Mouse (Mus musculus): Measurements from ENCODE around the gene Snap47.

The Snap47 gene

DNA sequence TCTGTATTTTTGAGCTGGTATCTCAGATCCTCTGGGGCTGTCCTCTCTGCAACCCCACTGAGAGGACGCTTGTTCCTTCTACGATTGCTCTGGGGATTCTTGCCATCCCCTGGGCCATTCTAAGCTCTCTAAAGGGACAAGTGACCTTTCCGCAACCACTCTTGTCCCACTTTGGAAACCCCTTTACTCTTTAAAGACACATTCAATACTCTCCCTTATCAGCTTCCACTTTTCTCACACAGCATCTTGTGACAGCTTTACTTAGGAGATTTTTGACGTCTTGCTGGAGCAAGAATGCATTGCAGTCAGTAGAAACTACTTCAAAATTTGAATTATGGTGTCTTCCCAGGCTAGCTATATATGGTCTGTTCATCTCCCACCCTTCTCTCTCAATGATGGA lies at the start of gene Snap47:
Snap47 (minus strand) TSS at position 101 of the 400 bp plus-strand sequence.
- DNase-seq (ENCODE audit: low read depth): no peak

DNA sequence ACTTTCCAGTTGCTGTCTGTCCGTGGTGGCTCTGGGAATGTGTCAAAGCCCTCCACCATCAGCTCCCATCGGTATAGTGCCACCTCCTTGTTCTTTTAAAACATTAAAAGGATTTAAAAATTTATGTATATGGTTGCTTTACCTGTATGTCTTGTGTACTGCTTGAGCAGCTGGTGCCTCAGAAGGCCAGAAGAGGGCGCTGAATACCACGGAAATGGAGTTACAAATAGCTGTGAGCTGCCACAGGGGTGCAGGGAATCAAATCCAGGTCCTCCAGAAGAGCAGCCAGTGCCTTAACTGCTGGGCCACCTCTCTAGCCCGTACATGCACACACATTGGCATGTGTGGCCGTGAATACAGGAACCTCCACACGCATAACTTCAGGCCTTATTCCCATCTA lies 46.8 kb upstream of the Snap47 start:
- DNase-seq (ENCODE audit: low read depth): no peak

DNA sequence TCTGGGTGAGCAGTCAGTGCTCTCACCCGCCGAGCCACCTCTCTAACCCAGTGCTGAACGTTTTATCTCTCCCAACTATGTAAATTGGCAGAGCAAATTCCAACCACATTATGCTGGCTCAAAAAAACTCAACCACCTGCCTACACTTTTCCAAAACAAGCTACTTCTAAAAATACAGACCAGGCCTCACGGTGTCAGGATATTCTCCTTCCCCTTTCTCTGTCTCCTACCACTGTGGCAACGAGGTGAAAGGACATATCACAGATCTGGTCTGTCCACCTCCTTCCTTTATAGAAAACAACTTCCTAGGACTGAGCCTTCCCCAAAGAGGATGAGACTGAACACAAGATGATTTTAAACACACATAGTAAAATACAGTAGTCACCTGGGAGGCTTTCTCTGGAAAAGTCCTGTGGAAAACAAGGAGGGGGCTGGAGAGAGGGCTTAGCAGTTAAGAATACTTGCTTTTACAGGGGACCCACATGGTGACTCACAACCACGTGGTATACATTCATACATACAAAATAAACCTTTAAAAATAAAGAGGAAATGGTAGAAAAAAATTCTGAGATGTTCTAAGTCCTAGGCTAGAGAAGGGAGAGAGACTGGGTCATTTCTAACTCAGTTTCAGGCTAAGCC lies 45.8 kb upstream of the Snap47 start:
- DNase-seq (ENCODE audit: low read depth): no peak

DNA sequence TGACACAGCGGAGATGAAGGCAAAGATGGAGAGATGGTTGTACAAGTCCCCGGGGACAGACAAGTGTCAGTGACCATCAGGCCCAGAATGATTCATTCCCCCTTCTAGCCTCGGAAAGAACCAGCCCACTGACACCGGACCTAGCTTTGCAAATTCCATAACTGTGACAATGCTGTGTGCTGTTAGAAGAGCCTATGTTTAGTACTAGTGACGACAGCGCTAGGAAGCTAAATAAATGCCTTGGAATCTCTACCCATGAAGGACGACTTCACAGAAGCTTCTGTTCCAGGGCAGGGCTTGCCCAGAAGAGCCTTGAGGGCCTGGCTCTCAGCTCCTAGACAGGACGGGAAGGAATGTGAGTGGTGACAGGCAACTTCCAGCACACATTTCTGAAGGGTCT lies 35.2 kb upstream of the Snap47 start:
- no peak for DNase-seq (ENCODE audit: low read depth)

DNA sequence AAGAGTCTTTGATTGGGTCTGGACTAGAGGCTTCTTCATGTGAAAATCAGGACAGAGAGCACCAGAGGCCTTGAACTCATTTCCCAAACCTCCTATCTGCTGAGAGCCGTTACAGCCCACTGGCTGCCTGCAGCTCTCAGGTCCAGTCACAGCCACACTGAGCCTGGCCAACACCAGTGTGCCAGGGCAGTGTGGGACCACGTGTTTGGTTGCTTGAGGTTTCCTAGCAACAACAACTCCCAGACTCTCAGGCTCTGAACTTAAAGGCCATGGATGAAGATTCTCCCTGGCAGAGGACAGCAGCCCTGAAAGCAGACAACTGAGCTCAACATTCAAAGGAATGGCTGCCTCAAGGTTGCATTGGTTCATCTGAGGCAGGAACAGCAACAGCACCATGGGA lies 34.7 kb upstream of the Snap47 start:
- no peak for DNase-seq (ENCODE audit: low read depth)

DNA sequence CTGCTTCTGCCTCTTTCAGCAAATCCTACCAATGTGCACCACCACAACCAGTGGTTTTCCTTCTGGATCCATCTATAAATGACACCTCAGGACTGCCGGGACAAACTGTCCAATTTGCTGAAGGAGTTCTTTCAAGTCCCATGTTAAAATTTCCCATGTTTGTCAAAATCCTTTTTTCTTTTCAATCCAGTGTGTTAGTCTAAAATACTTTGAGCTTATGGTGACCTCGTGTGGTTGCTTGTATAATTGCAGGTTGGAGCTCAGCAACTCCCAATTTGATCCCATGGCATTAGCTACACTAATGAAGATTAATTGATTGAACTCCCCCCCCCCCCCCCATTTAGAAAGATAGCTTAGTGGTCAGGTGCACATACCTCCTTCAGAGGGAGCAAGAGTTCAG lies 32.2 kb upstream of the Snap47 start:
- peak; percentile 57 for DNase-seq (ENCODE audit: low read depth)

DNA sequence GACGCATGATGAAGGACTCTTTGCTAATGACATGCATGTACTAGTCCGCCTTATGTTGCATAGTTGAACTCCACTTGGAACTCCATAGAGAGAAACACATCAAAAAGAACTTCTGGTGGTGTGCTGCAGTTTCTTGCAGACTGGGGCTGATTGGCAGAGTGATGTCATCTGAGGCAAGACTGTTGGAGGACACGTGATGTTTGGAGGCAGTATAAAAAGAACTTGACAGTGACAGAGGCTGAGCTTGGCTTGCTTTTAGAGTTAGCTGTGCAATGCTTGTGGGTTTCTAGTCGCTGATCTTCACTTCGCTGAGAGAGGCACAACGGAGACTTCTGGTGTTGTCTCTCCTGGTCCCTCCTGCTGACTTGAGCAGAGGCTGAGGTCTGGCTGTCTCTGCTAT lies 26.3 kb upstream of the Snap47 start:
- no peak for DNase-seq (ENCODE audit: low read depth)

DNA sequence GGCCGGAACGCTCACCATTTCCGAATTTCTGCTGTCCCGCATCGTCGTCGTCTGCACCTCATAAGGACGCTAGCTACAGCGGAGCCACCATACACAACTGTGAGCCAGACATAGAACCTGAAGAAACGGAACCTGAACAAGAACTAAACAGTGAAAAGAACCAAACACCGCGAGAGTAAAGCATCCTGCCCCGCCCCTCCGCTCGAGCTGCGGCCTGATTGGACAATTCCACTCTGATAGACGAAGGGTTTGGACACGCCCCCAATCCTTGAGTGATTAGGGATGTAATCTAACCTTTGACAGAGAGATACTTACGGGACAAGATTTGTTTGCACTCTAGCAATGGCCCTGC lies 21.3 kb upstream of the Snap47 start, which contains the start of gene Zfp867:
Zfp867 (minus strand) TSS at position 149 of the 352 bp plus-strand sequence.
- peak; percentile 84 for DNase-seq (ENCODE audit: low read depth)

DNA sequence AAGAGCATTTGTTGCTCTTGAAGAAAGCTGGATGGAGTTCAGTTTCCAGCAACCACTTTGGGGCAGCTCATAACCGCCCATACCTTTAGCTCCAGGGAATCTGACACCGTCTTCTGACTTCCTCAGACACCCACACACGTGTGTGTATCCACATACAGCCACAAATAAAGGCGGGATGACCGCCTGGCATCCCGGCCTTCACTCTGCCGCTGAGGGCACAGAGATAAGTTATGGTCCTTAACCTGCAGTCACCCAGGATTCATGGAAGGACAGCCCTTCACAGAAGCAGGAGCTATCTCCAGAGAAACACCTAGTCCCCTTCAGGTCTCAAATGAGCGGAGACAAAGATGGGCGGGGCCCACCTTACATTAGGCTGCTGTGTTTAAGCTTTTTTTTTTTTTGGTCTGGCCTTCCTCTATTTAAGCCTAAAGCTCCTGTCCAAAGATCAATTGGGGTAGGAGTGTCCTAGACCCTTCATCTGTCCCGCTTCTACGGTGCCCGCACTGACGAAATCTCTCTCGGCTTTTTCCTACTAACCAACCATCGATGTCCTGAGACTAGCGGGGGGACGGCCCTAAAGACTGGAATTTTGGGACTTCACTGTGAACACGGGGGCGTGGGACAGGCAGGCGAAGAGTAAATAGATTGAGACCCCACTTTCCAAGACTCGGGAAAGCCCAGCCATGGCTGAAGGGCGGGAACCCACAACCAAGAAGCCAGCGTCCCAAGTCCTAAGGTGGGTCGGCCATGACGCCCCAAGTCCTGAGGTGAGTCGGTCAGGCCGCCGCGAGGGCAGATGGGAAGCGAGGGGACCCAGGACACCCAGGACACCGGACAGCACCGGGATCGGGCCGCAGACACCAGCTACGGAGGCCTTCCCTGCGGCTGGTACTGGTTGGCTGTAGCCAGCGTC lies 20.7 kb upstream of the Snap47 start:
- DNase-seq (ENCODE audit: low read depth): no peak

DNA sequence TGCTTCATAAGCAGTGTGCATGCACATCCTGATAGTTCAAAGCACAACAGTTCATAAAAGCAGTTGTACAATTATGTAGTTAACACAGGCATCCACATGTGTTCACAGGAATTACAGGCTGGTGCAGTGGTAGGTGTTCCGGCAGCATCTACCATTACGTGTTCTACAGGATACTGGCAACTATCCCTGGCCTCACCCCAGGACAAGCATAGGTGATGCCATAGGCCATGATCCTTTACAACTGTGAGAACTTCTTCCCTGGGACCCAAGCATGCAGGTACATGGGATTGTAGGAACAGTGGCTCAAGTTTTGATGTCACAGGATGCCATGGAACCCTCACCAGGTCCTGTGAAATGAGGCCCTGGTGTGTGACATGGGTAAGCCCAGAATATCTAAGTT lies 9.5 kb upstream of the Snap47 start:
- no peak for DNase-seq (ENCODE audit: low read depth)

DNA sequence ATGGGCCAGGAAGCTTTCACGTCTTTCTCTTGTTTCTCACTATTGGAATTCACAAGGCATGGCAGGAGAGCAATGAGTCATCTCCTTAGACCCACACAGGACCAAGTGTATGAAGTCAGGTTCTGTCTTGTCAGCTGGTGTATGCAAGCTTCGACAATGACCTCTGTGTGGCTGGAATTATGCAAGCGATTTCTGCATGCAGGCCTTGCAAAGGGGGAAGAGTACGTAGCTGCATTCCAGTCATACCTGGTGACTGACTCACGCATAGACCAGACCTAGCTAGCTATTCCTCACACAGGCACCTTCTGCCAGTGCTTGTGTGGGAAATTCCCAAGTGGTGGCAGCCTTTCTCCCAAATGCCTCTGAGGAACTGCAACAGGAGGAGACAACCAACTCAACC lies 8.0 kb upstream of the Snap47 start:
- no peak for DNase-seq (ENCODE audit: low read depth)

DNA sequence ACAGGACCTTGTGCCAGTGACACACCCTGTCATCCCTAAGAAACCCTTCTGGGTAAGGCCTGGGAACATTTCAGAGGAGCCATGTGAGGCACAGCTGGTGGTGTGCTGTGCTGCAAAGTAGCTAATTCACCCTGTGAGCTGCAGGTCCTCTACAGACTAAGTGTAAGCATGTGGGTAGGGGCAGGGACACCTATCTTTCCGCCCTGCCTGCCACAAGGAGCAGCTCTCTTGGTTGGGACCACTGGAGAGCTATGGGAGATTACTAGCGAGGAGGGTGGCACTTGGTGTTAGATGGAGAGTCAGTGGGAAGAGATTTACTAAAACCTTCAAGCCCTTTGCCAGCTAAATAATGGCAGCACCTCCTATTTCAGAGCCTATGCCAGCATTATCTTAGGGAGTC lies 5.9 kb upstream of the Snap47 start:
- no peak for DNase-seq (ENCODE audit: low read depth)

DNA sequence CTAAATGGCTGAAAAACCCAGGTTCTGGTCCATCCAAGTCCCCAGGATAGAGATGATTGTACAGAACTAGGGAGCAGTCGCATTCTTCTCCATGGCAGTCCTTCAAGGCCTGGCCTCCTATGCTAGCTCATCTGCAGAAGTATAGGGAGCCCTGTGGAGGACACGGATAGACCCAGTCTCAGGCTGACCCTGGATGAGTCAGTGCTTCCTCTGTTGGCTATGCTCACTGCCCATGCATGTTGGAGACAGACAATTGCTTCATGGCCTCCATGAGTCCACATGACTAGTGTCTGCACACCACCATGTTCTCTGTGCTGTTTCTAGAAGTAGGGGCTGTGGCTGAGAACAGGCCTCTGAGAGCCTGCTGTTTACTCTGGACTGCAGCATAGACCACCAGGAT lies 5.4 kb upstream of the Snap47 start:
- DNase-seq (ENCODE audit: low read depth): no peak

DNA sequence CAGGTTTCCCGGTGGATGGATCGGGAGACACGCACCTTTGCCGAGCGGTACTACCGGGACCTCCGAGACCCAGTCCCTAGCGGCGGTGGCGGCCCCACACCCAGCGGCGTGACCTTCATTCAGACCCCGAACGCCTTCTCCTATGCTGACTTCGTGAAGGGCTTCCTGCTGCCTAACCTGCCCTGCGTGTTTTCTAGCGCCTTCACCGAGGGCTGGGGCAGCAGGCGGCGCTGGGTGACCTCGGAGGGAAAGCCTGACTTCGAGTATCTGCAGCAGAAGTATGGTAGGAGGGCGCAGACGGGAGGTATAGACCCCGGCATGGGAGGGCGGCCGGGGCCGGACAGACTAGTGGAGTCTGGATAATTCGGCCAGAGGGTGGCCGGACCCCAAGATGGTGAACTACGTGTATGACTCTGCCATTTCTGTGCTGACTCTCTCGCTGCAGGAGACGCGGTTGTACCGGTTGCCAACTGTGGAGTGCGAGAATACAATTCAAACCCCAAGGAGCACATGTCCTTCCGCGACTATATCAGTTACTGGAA lies 685 bp downstream of the Snap47 start:
- no peak for DNase-seq (ENCODE audit: low read depth)

DNA sequence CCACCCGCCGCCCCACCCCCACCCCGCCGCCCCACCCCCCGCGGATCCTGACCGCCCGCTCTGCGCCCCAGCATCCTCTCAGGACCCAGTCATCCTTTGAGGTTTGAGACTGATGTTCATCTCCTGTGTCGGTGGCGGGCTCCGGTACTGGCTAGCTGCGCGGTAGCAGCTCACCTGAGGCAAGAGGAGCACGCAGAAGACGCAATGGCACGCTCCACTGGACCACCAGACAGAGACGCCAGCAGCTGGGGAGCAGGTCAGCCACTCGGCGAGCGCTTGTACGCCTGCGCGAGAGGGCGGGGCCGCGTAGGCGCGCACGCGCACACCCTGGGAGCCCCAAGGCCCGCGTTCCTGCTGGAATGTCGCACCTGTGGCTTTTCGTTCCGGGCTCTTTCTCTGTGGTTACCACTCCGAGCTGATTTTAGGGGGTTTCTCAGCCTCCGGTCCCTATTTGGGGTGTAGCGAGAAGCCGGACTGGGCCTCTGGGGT lies 1.2 kb downstream of the Snap47 start, which contains the start of gene Jmjd4:
Jmjd4 (plus strand) TSS at position 305 of the 489 bp plus-strand sequence.
- peak; percentile 68 for DNase-seq (ENCODE audit: low read depth)

DNA sequence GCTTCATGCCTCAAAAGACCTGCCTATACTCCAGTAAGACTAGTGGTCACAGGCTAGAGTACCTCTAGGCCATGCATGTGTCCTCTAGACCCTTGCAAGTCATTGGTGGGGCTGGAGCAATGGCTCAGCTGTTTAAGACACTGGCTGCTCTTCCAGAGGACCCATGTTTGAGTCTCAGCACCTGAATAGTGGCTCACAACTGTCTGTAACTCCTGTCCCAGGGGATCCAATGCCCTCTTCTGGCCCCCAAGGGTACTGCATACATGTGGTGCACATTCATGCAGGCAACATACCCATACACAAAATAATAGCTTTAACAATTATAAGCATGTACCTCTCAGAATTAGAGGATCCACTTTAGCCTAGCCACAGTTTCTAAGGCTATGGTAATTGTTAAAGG lies 7.9 kb downstream of the Snap47 start:
- DNase-seq (ENCODE audit: low read depth): no peak

DNA sequence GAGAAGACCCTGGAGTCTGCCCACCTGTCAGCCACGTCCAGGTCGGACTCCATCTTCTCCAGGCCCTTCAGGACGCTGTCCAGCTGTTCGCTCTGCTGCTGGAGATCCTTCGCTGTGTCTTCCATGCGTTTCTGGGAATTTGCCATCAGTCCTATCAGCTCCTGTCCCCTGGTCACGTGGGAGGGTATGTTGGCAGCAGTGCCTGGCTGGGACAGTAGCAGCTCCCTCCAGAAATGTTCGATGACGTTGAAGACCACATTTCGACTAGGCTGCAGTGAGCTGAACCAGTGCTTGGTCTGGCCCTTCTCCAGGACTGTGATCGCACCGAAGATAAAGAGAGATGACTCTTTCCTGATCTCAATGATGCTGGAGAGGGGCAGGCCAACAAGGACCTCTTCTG lies 13.0 kb downstream of the Snap47 start:
- no peak for DNase-seq (ENCODE audit: low read depth)

DNA sequence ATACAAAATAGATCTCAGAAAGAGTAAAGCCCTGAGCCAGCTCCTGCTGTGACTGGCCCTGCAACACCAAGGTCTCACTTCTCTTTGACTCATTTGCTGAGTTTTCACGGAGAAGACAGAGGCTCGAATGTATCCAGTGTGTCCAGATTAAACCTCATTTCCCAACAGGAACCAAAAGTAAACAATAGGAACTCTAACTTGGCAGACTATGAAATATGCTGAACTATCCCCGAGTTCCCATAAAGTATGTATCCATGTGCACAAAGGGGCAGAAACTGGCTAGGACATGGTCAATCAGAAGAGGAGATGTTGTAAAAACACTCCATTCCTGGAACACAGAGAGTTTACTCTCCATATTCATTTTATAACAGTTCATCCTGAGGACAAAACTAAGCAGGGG lies 18.7 kb downstream of the Snap47 start:
- no peak for DNase-seq (ENCODE audit: low read depth)

DNA sequence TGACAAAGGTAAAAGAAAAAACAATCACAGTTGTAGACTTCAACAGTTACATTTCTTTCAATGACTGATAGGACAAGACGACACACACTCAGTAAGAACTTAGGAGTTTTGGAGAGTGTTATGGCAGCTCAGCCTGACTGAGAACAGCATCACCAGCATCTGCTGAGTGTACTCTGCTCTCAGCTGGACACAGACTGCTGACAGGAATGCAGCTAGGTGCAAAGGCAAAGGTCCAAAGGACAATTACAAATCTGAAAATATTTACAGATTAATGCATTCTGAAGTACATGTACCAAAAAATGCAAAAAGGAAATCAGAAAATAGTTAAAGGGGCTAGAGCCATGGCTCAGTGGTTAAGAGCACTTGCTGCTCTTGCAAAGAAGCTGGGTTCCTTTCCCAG lies 21.0 kb downstream of the Snap47 start:
- DNase-seq (ENCODE audit: low read depth): no peak

DNA sequence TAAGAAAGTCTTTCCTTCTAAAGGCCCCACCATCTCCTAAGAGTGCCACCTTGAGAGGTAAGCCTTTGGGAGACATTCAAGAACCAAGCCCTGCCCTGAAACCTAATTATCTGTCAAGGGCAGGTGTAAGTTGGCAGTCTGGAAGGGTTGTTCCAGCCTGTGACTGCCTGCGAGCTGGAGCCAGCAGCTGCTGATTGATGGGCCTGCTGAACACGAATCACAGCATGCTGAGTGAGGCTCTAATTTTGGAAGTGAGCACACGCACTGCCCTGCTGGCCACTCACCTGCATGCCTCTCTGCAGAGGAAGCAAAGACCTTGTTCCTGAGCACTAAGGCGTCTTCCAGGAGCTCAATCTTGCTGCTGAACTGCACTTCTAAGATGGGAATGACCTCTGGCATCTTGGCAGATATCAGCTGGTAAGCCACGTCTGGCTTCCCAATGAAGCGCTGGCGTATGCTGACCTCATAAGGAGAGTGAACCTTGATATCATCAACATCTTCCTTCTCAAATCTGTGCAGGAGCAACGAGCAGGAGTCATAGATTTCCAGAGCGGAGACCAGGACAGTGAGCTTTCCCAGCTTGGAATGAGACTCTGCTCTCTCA lies 22.8 kb downstream of the Snap47 start:
- no peak for DNase-seq (ENCODE audit: low read depth)

DNA sequence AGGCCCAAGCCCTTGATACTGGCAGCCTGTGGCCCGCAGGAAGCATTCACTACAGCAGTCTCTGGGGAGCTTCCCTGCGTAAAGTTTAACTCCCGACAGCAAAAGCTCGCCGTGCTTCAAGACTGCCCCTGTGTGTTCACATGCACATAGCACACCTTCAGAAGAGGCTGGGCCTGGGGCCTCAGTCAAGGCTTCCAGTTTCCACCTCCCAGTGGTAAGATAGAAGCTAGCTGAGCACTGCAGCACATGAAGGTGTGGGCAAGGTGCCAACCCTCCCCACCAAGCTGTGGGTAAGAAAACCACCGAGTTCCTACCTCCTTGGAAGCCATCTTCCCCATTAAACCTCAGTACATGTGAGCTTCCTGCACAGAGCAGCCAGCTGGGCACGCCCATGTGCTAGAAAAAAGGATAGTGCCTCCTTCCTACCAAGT lies 25.3 kb downstream of the Snap47 start:
- no peak for DNase-seq (ENCODE audit: low read depth)

DNA sequence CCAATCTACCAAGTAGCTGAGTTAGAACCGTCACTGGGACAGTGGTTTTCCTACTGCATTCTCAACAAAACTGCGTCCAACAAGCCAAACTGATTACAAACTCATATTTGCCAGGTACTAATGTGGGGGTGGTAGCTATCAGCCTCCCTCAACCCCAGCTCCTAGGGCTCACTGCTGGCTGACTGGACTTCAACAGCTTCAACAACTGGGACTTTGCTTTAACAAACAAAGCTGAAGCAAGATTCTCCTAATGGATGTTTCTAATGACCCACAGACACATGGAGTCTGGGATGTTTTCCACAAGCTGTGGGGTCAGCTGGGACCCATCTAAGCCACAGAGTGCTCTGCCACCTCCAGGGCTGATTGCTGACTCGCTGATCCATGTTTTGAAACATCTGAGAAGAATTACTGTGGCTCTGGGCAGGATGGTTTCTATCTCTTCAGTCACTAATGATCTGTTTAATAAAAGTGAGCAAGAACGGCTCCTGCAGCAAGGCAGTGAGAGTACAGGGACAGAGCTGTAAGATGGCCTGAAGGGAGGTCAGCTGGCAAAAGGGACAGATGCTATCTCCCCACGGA lies 27.9 kb downstream of the Snap47 start:
- no peak for DNase-seq (ENCODE audit: low read depth)

Data from c-Kit-positive CD71-positive TER-119-negative erythroid progenitor cells, embryonic 14.5 days (primary cell).